ENCODE assay signal across 7 mouse cellular contexts in genomic region chr12:35038668-35039570, GRCm38 (mm10). TPM values are rescaled to one million over a fixed set of nuclear protein-coding genes. Genes with fewer than 3 reads are reported as not detected.
DNase-seq lines count a peak whose midpoint lies in the region; ATAC-seq lines count a peak whose summit lies in the region.

No protein-coding gene starts in this region.

- H3K4me2 ChIP-seq in embryonic facial prominence, embryonic 14.5 days (ENCODE audit: low read depth, low read length), result peak overlapping the region; percentile 40
- peak overlapping the region; percentile 46 for H3K4me2 ChIP-seq in neural tube, embryonic 15.5 days

- intact Hi-C loops in heart, postnatal 36 days (cut with DNase I), result no loop called here
- intact Hi-C loops in left cerebral cortex, postnatal 36 days (cut with DNase I), result no loop called here

- peak; percentile 11 for DNase-seq in ovary, postnatal 36 days (ENCODE audit: low spot score)
- DNase-seq in ovary, adult 18-20 months (ENCODE audit: low spot score), result no peak
- no peak for DNase-seq in embryonic facial prominence, embryonic 14.5 days (ENCODE audit: low spot score)
- peak; percentile 44 for DNase-seq in heart, postnatal 36 days
- DNase-seq in left cerebral cortex, postnatal 36 days (ENCODE audit: low spot score in 2 of 2), result peak; percentile 50 to 56

- no peak overlapping the region for H3K4me3 ChIP-seq in embryonic facial prominence, embryonic 14.5 days (ENCODE audit: low read depth, low read length)
- H3K4me3 ChIP-seq in neural tube, embryonic 15.5 days (replicated peaks), result 0 out of 2 replicates have a peak overlapping the region, but pooled peaks have one; percentile 12

- H3K36me3 ChIP-seq in embryonic facial prominence, embryonic 14.5 days (ENCODE audit: control insufficient read depth, insufficient read depth, low read length), result no peaks in the 10 kb centered on the region
- no peaks in the 10 kb centered on the region for H3K36me3 ChIP-seq in neural tube, embryonic 15.5 days

- peak overlapping the region; percentile 2; the same call in 1 of the 2 replicates for H3K9ac ChIP-seq in embryonic facial prominence, embryonic 14.5 days (ENCODE audit: low read depth, low read length)
- no peak overlapping the region for H3K9ac ChIP-seq in neural tube, embryonic 15.5 days (replicated peaks)

- H3K27me3 ChIP-seq in embryonic facial prominence, embryonic 14.5 days (replicated peaks; ENCODE audit: control insufficient read depth, insufficient read depth, low read length), result no peaks in the 10 kb centered on the region
- no peaks in the 10 kb centered on the region for H3K27me3 ChIP-seq in neural tube, embryonic 15.5 days (replicated peaks)

- 0 out of 2 replicates have a peak, but pooled peaks cover 4% of the 10 kb centered on the region for H3K4me1 ChIP-seq in embryonic facial prominence, embryonic 14.5 days (ENCODE audit: control insufficient read depth, insufficient read depth, low read length)
- H3K4me1 ChIP-seq in neural tube, embryonic 15.5 days, result no peaks in the 10 kb centered on the region

- no peak overlapping the region for H3K27ac ChIP-seq in embryonic facial prominence, embryonic 14.5 days (replicated peaks; ENCODE audit: low read depth, low read length)
- no peak overlapping the region; the same call in 1 of the 2 replicates for H3K27ac ChIP-seq in neural tube, embryonic 15.5 days (replicated peaks)

- 30% methylated on average over 14 of the region's 14 CpGs for WGBS in embryonic facial prominence, embryonic 14.5 days
- 28% methylated on average over 14 of the region's 14 CpGs for WGBS in neural tube, embryonic 15.5 days

- no peaks in the 10 kb centered on the region for H3K9me3 ChIP-seq in embryonic facial prominence, embryonic 14.5 days (ENCODE audit: control insufficient read depth, low read length)
- no peaks in the 10 kb centered on the region for H3K9me3 ChIP-seq in neural tube, embryonic 15.5 days (replicated peaks)

- ATAC-seq in embryonic facial prominence, embryonic 14.5 days (ENCODE audit: low read depth), result no peak
- no peak for ATAC-seq in neural tube, embryonic 15.5 days (ENCODE audit: low FRiP score)
- no peak for ATAC-seq in cerebellum, adult (ENCODE audit: insufficient number of reproducible peaks, low FRiP score, low TSS enrichment)

RNA-seq across cellular contexts. Expression of gene Snx13, which starts 8.1 kb away (rescaled TPM):
- 29.0 and 32.1 TPM in 2 replicates for polyA plus RNA-seq in embryonic facial prominence, embryonic 14.5 days (2014; fragmentation: Nextera tagmentation; extraction: Ambion mirVana)
- total RNA-seq in heart, postnatal 36 days (2021), result 10 to 100 TPM; 65.7 to 67.8 TPM
- 10 to 100 TPM; 59.2 to 63.2 TPM for total RNA-seq in left cerebral cortex, postnatal 36 days (2021)
- polyA plus RNA-seq in neural tube, embryonic 15.5 days (2015; fragmentation: Nextera tagmentation; extraction: Ambion mirVana), result 26.5 and 29.8 TPM in 2 replicates

RNA-seq across cellular contexts. Expression of gene Prps1l1, which starts 54.4 kb away (rescaled TPM):
- polyA plus RNA-seq in embryonic facial prominence, embryonic 14.5 days (2014; fragmentation: Nextera tagmentation; extraction: Ambion mirVana), result not detected in 2 replicates
- not detected for total RNA-seq in heart, postnatal 36 days (2021)
- total RNA-seq in left cerebral cortex, postnatal 36 days (2021), result not detected
- not detected in 2 replicates for polyA plus RNA-seq in neural tube, embryonic 15.5 days (2015; fragmentation: Nextera tagmentation; extraction: Ambion mirVana)

Comparison
In these comparisons a context has a peak if more than half of its experiments do, and no peak if none do; other contexts are left out.
1. DNase-seq: peak in ovary, postnatal 36 days (single experiment), heart, postnatal 36 days (2 of 2) and left cerebral cortex, postnatal 36 days (2 of 2); none in ovary, adult 18-20 months (single experiment) and embryonic facial prominence, embryonic 14.5 days (single experiment).